Mouse (Mus musculus): ENCODE results near the gene Cdc25b. TPM values are rescaled to one million over a fixed set of nuclear protein-coding genes. Genes with fewer than 3 reads are reported as not detected.

Cdc25b gene
- total and polyA plus RNA-seq, 3 experiments, result 11.6 to 24.0 (median 21.3) TPM

DNA sequence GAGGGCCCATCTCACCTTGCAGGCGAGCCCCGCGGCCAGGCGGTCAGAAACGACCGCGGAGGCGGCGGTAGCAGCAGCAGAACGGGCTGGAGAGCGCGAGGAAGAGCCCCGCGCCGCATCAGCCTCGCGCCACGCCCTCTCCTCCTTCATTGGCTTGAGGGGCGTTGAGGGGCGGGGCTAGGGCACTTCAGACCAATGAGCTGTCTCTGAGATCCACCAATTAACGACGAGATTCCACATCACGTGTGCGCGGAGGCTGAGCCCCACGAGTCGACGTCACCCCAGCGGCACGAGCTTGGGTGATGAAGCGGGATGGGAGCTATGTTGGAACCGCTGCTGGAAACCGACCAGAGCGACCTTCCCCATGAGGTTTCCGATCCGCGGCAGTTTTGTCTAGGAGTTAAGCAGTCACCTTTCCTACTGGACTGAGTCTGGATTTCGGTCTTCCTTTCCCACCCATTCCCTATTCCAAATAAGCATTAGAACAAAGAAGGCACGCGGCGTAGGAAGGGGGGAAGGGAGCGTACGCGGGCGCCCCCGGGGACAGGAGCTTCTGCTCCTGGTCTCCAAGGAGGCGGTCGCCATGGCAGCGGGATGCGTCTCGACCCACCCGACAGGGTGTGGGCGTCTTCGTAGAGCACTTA lies 26.7 kb upstream of the Cdc25b start, which contains the start of gene 1700037H04Rik (continued):
- TF ChIP-seq ZKSCAN1 (IDR thresholded peaks at IDR 0.05; ENCODE audit: borderline replicate concordance, low read depth, low read length), result no peak
- no peak for TF ChIP-seq GABPA (IDR thresholded peaks at IDR 0.05; ENCODE audit: insufficient replicate concordance, low read depth, low read length)
- no peak for TF ChIP-seq JUN (IDR thresholded peaks at IDR 0.05; ENCODE audit: insufficient read depth, low read depth, low read length)
- TF ChIP-seq ELF1 (IDR thresholded peaks at IDR 0.05; ENCODE audit: low read depth, low read length), result peak; percentile 30; the same call in 1 of the 2 replicates
- no peak for TF ChIP-seq RAD21 (IDR thresholded peaks at IDR 0.05; ENCODE audit: low read depth, low read length)
- TF ChIP-seq SMC3 (IDR thresholded peaks at IDR 0.05; ENCODE audit: low read depth, low read length), result no peak
- TF ChIP-seq EP300 (IDR thresholded peaks at IDR 0.05; ENCODE audit: low read length), result no peak
- TF ChIP-seq KAT2A (IDR thresholded peaks at IDR 0.05; ENCODE audit: insufficient replicate concordance, low read length), result no peak
- peak; percentile 97 for TF ChIP-seq POLR2A (IDR thresholded peaks at IDR 0.05; ENCODE audit: low read depth, low read length)
- TF ChIP-seq MXI1 (IDR thresholded peaks at IDR 0.05; ENCODE audit: low read depth, low read length), result peak; percentile 77
- no peak; the same call in 1 of the 2 replicates for TF ChIP-seq IRF4 (IDR thresholded peaks at IDR 0.05; ENCODE audit: low read depth, low read length)
- no peak for TF ChIP-seq JUND (conservative IDR thresholded peaks at IDR 0.05; ENCODE audit: low read depth, low read length)
- no peak for TF ChIP-seq CTCF (conservative IDR thresholded peaks at IDR 0.05 in 1 of 2, IDR thresholded peaks at IDR 0.05 in 1 of 2; ENCODE audit: low read depth in 2 of 2, low read length in 2 of 2)

DNA sequence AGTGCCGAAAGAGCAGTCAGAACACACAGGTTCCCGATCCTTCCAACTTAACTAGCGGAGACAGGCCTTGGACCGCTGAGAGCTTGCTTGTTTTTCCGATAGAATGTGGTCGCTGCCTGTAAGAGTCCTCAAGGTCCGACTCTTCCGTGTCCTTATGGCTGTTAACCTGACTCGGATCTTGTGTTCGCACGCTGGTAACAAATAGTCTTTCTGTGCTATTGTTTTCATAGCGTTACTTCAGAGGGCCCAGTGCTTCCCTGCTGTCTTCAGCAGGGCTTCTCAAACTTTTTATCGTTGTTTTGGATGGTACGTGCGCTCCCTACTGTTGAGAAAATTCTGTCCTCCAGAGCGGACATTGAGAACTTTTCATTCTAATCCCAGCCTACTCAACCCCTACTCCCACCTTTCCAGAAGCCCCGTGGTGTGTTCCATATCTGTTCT lies 26.1 kb upstream of the Cdc25b start:
- H3K4me2 ChIP-seq (ENCODE audit: insufficient read depth, low read depth, poor library complexity, severe bottlenecking), result peak overlapping the region; percentile 72
- H3K4me1 ChIP-seq (ENCODE audit: control insufficient read depth in 1 of 2, insufficient read depth in 2 of 2), result peaks cover 2 to 17% of the 10 kb centered on the region in 2 experiments; a peak in 3 of 4 replicates
- dilution Hi-C loops (cut with MboI; ENCODE audit: extremely low pct_ligation_motif_present, extremely low pct_unique_long_range_greater_than_20kb, low sequenced_read_pairs) (no loop called here), in situ Hi-C loops (cut with MboI; ENCODE audit: low pct_ligation_motif_present, low pct_unique_long_range_greater_than_20kb, low sequenced_read_pairs) (loop anchor here (5.0 kb wide), 1 partner anchor 68 kb away; no protein-coding TSS in a partner anchor)
- H3K27ac ChIP-seq (ENCODE audit: insufficient read depth, low read depth), result no peak overlapping the region
- peaks cover 0 to 10% of the 10 kb centered on the region in 2 experiments for H3K36me3 ChIP-seq (replicated peaks in 1 of 2; ENCODE audit: control insufficient read depth in 1 of 2, insufficient read depth in 1 of 2, low read length in 1 of 2)
- no peaks in the 10 kb centered on the region for H3K27me3 ChIP-seq (replicated peaks)
- peaks cover 13% of the 10 kb centered on the region for H3K9me3 ChIP-seq (replicated peaks; ENCODE audit: low read length)
- DNase-seq (ENCODE audit: extremely low read depth), result peak; percentile 15
- peak overlapping the region; percentile 61 to 71 (median 69) for H3K4me3 ChIP-seq (replicated peaks in 1 of 3; ENCODE audit: low read depth in 2 of 3, low read length in 2 of 3, poor library complexity in 1 of 3)
- TF ChIP-seq CTCF (conservative IDR thresholded peaks at IDR 0.05 in 1 of 2, IDR thresholded peaks at IDR 0.05 in 1 of 2; ENCODE audit: low read depth in 2 of 2, low read length in 2 of 2), result peak in 1 of 2 experiments; percentile 46; a peak in 2 of 4 replicates
- no peak for TF ChIP-seq ZC3H11A (IDR thresholded peaks at IDR 0.05; ENCODE audit: low read depth, low read length)
- peak; percentile 18 for TF ChIP-seq RAD21 (IDR thresholded peaks at IDR 0.05; ENCODE audit: low read depth, low read length)
- no peaks in the 10 kb centered on the region for H3K79me2 ChIP-seq (replicated peaks; ENCODE audit: control insufficient read depth, extremely low read depth, insufficient read depth, poor library complexity, severe bottlenecking)
- peak overlapping the region; percentile 67 for H3K9ac ChIP-seq (ENCODE audit: insufficient read depth, low read depth)

DNA sequence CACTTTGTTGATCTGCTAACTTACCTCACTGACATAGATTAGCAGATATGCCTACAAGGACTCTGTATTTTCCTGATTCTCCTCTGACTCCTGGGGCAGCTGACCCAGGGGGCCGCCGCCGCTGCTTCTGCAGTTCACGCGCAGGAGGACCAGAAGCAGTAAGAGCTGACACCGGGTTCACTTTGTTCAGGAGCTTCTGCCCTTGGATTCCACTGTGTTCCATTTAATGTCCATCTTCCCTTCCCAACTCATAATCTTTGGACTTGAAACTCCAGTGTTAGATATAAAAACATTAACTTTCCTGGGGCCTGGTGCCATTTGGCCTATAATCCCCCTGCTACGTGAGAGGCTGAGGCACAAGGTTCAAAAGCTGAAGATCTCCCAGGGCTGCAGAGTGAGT lies 22.8 kb upstream of the Cdc25b start:
- H3K79me2 ChIP-seq (replicated peaks; ENCODE audit: control insufficient read depth, extremely low read depth, insufficient read depth, poor library complexity, severe bottlenecking), result no peaks in the 10 kb centered on the region
- no peaks in the 10 kb centered on the region for H3K27me3 ChIP-seq (replicated peaks)
- no peak for DNase-seq (ENCODE audit: extremely low read depth)
- H3K36me3 ChIP-seq (replicated peaks in 1 of 2; ENCODE audit: control insufficient read depth in 1 of 2, insufficient read depth in 1 of 2, low read length in 1 of 2), result no peaks in the 10 kb centered on the region
- in situ Hi-C loops (cut with MboI; ENCODE audit: low pct_ligation_motif_present, low pct_unique_long_range_greater_than_20kb, low sequenced_read_pairs) (loop anchor here (5.0 kb wide), 1 partner anchor 72 kb away; no protein-coding TSS in a partner anchor), dilution Hi-C loops (cut with MboI; ENCODE audit: extremely low pct_ligation_motif_present, extremely low pct_unique_long_range_greater_than_20kb, low sequenced_read_pairs) (no loop called here)
- TF ChIP-seq USF1 (IDR thresholded peaks at IDR 0.05; ENCODE audit: low read depth, low read length) (no peak), MAZ (IDR thresholded peaks at IDR 0.05; ENCODE audit: low read depth, low read length) (no peak), MEF2A (IDR thresholded peaks at IDR 0.05; ENCODE audit: borderline replicate concordance, low read depth, low read length) (no peak), NELFE (IDR thresholded peaks at IDR 0.05; ENCODE audit: low read depth, low read length) (no peak), TCF12 (IDR thresholded peaks at IDR 0.05; ENCODE audit: low read depth, low read length) (no peak), CTCF (conservative IDR thresholded peaks at IDR 0.05 in 1 of 2, IDR thresholded peaks at IDR 0.05 in 1 of 2; ENCODE audit: low read depth in 2 of 2, low read length in 2 of 2) (no peak), IRF4 (IDR thresholded peaks at IDR 0.05; ENCODE audit: low read depth, low read length) (no peak), USF2 (conservative IDR thresholded peaks at IDR 0.05; ENCODE audit: low read depth, low read length) (no peak), HCFC1 (IDR thresholded peaks at IDR 0.05; ENCODE audit: low read depth, low read length) (no peak), MYC (IDR thresholded peaks at IDR 0.05; ENCODE audit: low read depth, low read length) (no peak), ZMIZ1 (IDR thresholded peaks at IDR 0.05; ENCODE audit: low read depth, low read length) (no peak), CHD1 (IDR thresholded peaks at IDR 0.05; ENCODE audit: low read depth, low read length) (no peak), KAT2A (IDR thresholded peaks at IDR 0.05; ENCODE audit: insufficient replicate concordance, low read length) (no peak)
- H3K4me2 ChIP-seq (ENCODE audit: insufficient read depth, low read depth, poor library complexity, severe bottlenecking), result no peak overlapping the region
- H3K27ac ChIP-seq (ENCODE audit: insufficient read depth, low read depth), result no peak overlapping the region
- H3K4me1 ChIP-seq (ENCODE audit: control insufficient read depth in 1 of 2, insufficient read depth in 2 of 2), result peaks cover under 1 to 16% of the 10 kb centered on the region in 2 experiments; a peak in 3 of 4 replicates
- H3K4me3 ChIP-seq (replicated peaks in 1 of 3; ENCODE audit: low read depth in 2 of 3, low read length in 2 of 3, poor library complexity in 1 of 3), result no peak overlapping the region
- H3K9ac ChIP-seq (ENCODE audit: insufficient read depth, low read depth), result no peak overlapping the region
- peaks cover 16% of the 10 kb centered on the region for H3K9me3 ChIP-seq (replicated peaks; ENCODE audit: low read length)
